Mouse (Mus musculus): Measurements from ENCODE around the gene Eif2d. TPM values are rescaled to one million over a fixed set of nuclear protein-coding genes. Genes with fewer than 3 reads are reported as not detected.

Gene Eif2d
- 10 to 100 TPM; 25.3 to 27.2 TPM for total RNA-seq (2021)
- long read RNA-seq, experiment 1, transcript Eif2d-202 (15 exons, 2,009 nt), result major isoform, 27 of 31 reads
- long read RNA-seq, experiment 1, partial matches to known transcripts, result 1 of 31 reads
- long read RNA-seq, experiment 1, other reads (novel, unspliced or antisense), result 3 of 31 reads
- long read RNA-seq, experiment 2, transcript Eif2d-202 (15 exons, 2,009 nt), result major isoform, 41 of 52 reads
- long read RNA-seq, experiment 2, partial matches to known transcripts, result 2 of 52 reads
- long read RNA-seq, experiment 2, other reads (novel, unspliced or antisense), result 8 of 52 reads

DNA sequence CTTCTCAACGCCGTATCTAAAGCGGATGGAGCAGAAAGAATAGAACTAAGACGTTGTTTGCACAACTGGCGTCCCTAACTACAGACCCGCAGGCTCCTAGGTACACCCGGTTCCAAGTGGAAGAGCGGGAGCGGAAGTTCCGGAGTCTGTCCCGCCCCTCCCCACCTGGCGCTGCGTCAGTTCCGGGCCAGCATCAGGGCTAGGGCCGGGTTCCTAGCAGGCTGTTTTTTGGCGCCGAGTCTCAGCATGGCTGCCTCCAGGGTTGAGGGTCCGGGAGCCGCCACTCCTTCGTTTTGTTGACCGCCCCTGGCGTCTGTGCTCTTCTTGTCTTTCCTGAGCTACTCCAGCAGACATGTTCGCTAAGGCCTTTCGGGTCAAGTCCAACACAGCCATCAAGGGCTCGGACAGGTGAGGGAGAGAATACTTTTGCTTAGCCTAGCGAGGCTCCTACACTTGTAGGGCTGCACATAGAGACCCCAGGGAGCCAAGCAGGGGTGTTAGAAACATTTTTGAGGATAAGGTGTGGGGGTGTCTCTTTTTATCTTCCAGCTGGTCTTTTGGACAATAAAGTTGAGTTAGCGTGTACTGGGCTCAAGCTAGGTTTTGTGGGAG, at the start of gene Eif2d:
TSS of gene Eif2d (plus strand) at position 164 of the 612 bp plus-strand sequence.
- DNase-seq (ENCODE audit: low spot score in 2 of 2), result peak; percentile 70 to 85

DNA sequence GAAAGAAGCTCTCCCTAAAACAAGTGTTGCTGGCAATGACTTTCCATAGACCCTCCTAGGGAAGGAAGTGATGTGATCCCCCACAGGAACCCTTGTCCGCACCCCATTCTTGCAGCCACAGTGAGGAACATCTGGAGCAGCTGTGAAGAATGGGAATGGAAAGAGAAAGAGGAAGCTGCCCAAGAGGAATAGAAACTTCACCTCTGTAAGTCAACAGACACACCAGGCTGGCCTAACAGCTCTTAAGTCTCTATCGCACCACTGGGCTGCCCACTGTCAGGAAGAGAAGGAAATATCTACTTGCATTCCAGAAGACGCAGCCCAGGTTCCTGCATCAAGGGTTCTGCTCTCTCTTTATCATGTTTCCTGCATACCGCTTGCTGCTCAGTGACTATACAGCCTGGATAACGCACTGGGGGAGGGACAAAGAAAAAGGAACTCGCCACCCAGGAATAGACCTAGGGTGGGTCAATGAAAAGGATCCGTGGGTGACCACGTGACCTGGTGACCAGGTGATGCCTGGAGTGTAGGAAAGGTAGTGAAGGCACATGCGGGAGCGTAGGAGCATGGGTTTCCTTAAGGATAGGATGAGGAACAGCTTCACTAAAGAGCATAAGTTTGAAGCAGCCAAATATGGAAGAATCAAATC, 49.1 kb upstream of the Eif2d start:
- DNase-seq (ENCODE audit: low spot score in 2 of 2), result no peak

DNA sequence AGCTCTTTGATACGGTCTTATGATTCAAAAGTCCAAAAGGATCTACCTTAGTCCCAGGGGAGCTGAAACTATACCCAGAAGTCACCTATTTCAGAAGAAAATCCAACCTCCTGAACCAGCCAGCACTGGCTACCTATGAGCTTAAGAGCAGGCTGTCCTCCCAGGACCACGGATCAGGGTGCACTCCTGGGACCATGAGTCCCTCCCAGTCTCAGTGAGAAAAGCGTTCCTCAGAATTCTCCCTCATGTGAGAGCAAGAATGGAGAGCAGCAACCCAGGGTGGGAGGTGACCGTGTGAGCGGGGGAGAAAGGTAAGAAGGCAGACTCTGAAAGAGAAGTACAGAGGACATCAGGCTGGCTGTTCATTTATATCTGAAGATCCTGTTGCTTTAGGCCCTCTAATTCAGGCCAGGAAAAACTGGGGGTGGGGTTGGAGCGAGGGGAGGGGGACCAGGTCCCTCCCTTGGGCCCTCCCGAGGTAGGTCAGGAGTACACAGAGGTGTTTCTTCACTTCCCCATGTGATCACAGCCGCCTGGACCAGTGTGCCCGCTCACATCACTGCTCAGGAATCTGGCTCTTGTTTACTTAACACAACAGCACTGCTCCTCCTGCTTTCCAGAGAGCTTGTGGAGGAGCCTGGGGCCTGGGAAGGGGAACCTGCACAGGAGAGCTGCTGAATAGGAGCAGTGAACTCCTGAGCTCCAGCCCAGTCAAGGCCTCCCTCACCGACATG, 45.2 kb upstream of the Eif2d start:
- no peak for DNase-seq (ENCODE audit: low spot score in 2 of 2)

DNA sequence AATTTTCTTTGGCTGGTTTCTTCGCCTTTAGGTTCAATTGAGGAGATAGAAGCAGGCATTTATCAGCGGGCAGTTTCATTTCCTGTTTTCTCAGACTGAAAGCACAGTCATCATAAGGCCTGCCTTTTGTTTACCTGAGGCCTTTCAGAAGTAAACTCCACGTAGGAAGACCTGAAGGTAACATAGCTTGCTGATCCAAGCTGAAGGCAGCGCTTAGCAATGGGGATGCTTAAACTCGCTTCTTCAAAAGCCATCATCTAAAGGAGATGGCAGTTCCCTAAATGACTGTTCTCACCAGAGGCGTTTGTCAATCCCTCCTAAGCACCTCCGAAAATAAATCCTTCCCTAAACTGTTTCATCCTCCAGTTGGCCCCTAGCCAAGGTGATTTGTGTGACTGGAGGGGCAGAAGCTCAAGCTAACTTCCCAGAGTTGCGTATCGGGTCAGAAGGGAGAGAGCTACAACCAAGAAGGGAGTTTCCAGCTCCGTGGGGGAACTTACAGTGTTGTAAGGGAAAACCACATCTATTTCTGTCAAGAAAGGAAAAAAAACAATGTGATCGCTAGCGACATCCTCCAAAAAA, 42.4 kb upstream of the Eif2d start:
- peak in 1 of 2 experiments; percentile 36 for DNase-seq (ENCODE audit: low spot score in 2 of 2)

DNA sequence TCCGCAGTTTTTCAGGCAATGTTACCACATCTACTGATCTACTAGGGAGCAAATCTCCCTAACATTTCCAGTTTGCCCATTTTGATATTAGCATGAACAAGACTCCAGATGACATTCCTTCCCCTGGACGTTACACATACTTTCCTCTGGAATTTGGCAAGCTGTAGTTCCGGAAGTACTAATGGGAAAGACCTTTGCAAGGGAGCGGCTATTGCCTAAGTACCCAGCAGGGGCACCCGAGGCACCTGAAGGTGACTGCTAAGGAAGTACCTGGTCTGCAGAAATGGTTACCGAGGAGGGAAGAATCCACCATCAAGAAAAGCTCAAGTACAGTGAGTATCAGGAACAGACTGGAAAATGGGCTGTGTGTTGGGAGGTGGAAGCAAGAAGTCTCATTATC, 40.4 kb upstream of the Eif2d start:
- DNase-seq (ENCODE audit: low spot score in 2 of 2), result no peak

DNA sequence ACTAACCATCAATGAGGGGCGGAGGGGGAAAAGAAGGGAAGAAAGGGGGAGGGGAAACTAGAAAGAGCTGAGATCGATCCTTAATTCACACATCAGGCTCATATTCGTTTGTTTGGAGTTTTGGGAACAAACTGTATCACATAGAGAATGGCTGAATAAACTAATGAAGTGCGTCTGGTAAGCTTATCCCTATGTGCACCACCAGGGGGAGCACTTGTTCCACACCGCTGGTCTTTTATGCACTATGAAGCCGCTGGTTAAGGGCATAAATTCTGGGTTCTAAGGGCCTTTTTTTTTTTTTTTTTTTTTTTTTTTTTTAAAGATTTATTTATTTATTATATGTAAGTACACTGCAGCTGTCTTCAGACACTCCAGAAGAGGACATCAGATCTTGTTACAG, 37.0 kb upstream of the Eif2d start:
- DNase-seq (ENCODE audit: low spot score in 2 of 2), result peak; percentile 46 to 59

DNA sequence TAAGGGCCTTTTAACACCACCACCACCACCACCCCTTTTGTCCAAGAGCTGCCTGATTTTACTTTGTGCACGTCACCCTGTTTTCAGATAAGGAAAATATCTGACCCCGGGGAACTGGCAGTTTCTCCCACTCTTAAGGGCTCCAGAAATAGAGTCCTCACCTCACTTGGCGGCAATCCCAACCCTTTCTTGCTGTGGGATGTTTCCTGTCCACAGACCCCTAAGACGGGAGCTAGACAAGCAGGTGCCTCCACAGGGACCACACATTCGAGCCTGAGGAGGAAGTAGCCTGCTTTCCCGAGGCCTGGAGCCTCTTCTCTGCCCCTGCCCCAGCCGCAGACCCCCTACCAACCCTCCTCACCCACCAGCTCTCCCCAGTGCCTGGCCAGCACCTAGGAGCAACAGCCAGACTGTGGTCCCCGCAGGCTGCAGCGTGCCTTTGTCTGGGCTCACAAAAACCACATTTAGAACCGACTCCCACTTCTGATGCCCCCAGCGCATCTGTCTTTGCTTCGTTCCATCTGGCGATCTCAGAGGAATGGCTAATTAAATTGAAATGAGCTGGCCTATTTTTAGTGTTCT, 36.5 kb upstream of the Eif2d start:
- no peak for DNase-seq (ENCODE audit: low spot score in 2 of 2)

DNA sequence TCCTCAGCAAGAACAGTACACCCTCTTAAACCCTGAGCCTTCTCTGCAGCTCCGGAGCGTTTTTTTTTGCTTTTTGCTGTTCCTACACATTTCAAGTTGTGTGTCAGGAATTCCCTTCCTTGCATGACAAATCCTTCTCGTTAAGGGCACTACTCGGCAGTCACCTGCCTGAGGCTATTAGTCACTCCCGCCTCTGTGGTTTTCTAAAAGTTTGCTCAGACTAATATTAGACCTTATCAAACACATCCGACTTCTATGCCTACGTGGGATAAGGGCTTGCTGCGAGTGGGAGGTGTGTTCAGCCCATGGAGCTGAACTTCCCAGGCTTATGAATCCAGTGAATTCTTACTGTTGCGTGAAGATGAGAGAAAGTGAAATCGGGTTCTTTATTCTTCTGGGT, 34.5 kb upstream of the Eif2d start:
- DNase-seq (ENCODE audit: low spot score in 2 of 2), result no peak

DNA sequence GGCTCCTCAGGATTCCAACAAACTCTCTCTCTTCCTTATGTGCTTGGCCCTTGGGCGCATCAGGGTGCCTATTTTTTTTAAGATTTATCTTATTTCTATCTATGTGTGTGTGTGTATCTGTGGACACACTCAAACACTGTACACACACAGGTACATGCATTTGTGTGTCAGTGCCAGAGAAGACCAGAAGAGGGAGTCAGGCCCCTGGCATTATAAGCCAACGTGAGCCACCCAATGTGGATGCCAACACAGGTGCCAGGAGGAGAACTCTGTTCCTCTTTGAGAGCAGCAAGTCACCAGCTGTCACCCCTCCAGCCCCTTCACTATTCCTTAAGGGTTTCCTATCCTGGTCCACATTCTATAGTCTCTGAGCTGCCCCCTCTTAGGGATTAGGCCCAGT, 34.0 kb upstream of the Eif2d start:
- no peak for DNase-seq (ENCODE audit: low spot score in 2 of 2)

DNA sequence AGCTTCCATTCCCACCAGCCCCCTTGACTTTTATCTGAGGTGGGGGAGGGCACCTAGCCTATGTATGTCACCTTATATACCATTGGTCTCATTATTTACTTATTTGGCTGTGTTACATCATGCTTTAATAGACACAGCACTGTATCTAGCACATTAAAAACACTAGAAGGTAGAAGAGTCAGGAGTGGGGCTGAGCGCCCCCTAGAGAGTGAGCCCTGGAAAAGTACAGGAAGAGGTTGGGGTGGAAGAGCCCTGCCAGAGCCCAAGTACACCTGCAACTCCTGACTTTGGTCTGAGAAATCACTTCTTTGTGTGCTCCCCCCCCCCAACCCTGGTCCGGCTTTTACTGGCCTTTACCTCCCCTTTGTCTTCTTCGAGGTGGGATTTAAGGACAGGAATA, 31.0 kb upstream of the Eif2d start:
- no peak for DNase-seq (ENCODE audit: low spot score in 2 of 2)

DNA sequence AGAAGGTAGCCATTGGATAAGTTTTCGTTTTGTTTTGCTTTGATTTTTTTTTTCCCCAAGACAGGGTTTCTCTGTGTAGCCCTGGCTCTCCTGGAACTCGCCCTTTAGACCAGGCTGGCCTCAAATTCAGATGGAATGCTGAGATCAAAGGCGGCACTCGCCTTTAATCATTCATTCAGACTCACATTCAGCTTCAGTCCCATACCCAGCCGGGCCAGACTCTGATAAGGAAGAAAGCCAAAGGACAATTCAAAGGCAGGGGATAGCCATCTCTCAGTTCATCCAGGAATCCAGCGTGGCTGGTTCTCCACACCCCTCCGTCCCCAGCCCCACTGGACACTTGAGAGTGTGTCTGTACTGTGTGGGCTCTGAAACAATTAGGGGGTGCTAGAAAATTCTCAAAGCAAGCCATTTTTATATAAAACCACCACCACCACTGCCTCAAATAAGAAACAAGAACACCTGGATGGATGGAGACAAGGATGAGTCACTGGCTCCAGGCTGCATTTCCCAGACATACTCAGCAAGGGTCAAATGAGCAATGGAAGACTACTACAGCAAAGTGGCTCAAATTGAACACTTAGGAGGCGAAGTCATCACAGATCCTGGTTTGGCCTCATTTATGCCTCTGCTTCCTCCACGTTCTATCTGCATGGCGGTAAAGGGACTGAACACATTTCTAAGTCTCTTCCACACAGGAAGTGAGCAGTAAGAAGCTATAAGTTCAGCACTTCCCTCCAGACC, 29.3 kb upstream of the Eif2d start:
- DNase-seq (ENCODE audit: low spot score in 2 of 2), result no peak

DNA sequence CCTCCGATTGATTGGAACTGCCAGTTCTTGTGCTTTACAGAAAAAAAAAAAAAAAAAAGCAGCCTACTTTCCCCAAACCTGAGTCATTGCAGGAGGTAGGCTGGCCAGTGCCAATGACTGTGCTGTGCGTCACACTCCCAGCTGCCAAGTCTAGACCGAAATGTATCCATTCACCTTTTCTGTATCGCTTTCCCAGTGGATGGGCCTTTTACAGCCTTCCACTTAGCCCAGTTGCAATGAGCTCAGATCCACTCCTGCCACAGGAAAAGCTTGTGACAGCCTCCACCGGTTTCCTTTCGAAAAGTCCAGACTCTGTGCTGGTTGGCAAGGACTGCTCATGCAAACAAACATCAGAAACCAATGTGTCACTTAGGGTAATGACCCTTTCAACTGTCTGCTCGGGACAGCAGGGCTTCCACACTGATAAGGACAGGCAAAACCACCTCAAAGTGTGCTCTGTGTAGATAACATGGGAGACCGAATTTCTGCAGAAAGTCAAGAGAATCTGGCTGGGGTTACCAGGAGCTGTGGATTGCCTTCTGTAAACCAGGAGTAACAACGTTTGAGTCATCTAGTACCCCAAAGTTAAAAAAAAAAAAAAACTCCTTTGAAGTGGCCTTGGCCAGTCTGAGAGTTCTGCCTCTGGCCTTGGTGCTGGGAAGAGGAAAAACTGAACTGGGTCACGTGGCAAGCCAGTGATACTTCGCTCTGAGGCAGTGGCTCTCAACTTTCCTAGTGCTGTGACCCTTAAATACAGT, 26.8 kb upstream of the Eif2d start:
- no peak for DNase-seq (ENCODE audit: low spot score in 2 of 2)

DNA sequence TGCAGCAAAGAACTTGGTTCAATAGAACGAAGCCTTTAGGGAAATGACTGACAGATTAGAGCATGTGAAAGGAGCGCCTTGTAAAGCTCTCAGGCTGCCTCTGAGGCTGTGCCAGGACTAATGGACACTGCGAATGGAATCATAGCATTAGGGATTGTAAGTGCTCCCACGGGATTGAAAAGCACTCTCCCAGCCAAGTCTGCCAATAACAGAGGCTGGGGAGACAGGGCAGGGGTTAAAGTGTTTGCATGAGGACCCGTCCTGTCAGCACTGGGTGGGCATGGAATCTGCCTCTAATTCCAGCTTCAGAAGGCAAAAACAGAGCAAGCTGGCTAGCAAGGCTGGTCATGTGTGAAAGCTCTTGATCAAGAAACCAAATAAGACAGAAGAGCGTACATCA, 18.8 kb upstream of the Eif2d start:
- DNase-seq (ENCODE audit: low spot score in 2 of 2), result no peak

DNA sequence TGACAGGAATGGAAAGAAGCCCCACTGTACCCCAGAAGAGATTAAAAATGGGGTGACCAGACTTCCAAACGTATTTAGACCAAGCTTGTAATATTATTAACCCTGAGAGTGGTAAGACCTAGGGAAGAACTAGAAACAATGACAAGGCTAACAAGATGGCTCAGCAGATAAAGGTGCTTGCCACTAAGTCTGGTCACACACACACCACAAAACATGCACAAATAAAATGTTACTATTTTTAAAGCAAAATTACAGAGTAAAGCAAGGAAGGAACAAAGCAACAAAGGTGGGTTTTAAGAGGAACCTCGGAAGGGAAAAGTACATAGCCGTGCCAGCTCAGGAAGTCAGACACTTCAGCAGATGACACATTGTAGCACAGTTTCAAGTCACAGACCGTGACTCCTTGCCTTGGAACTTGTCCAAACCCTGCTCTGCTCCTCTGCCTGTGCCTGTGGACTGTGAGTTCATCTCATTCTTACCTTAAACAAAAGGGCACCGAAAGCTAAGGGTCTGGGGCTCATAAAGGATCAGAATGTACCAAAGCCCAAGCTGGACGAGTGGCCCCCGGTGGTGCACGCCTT, 17.9 kb upstream of the Eif2d start:
- DNase-seq (ENCODE audit: low spot score in 2 of 2), result no peak

DNA sequence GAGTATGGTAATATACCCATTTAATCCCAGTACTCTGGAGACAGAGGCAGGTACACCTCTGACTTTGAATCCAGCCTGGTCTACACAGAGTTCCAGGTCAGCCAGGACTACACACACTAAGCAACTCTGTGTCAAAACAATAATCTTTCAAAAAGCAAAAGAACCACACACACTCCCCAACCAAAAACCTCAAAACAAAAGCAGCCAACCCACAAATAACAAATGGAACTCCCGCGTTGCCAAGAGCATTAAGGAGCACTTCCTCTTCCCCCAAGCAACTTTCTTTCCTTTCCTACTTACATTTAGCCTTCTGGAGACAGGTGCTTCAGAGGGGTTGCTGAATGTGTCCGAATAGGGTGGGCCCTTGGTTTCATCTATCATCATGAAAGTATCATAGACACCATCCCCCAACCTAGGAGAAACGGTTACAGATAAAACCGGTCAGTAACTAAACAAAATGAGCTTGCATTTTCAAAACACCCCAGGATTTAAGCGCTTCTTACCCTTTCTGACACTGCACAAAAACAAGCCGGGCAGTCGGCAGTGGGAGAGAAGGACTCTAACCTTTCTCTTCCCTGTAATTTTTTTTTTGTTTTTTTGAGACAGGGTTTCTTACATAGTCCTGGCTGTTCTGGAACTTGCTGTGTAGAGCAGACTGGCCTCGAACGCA, 16.9 kb upstream of the Eif2d start:
- no peak for DNase-seq (ENCODE audit: low spot score in 2 of 2)

DNA sequence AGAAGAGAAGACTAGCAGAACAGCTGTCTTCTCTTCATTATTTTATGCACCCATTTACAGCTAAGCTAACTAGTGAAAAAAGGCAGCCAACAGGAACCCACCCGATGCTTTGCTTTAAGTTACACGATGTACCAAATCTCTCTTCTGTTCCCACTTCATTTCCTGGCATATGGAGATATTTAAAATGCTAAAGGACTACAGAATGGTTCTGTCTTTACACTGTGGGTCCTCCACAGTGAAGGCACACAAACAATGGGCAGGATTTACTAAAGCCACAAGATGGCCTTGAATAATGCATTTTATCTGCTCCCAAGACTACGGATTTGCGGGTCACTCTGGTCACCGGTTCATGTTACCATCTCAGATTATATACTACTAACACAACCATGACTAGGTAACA, 15.9 kb upstream of the Eif2d start:
- no peak for DNase-seq (ENCODE audit: low spot score in 2 of 2)

DNA sequence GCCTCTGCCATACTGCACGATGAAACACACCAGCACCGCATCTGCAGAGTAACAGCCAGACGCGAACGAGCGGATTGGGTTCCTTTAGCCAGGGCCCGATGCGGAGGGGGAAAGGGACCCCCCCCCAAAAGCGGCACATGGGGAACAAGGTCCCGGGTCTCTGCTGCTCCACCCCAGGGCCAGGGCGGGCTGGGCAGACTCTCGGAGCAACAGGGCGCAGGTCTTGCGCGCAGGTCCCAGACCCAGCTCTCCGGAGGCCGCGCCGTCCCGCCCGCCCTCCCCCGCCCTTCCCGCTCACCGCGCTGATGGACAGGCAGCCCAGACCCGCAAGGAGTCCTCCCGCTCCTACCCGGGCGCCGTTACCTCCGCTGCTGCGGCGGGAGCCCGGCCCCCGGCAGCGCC, 15.3 kb upstream of the Eif2d start:
- DNase-seq (ENCODE audit: low spot score in 2 of 2), result no peak

DNA sequence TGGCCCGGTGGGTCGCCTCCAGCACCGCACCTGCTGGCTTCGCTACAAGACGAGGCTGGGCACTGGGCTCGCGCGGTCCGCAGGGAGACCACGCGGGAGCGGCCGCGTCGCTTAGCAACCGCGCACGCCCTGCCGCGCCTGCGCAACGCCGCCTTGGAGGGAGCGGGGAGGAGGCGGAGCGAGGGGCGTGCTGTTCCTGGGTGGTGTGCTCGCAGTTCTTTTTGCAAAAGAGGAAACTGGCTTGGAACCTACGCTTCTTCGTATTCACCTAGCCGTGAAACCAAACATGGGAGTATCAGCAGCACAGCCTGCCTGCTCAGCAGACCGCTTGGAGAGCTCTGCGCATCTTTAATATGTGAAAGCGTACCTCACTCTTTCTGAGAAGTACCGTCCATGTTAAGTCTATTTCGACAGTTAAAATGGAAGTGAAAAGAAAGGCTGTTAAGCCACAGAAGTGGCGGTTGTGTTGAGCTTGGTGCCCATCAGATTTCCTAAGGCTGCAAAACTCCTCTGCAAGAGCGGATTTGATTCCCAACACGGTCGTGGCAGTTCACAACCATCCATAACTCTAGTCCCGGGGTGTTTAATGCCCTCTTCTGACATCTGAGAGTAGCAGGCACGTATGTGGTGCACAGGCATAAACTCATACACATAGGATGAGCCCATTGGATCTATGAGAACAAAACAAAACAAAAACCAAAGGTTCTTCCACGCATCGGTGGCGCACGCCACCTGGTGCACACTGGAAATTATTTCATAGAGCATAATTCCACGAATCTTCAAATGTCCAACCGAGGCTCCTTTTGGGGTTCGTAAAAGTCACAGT, 14.6 kb upstream of the Eif2d start, which contains the start of gene Dyrk3:
TSS of gene Dyrk3 (minus strand) at position 150 of the 826 bp plus-strand sequence.
- DNase-seq (ENCODE audit: low spot score in 2 of 2), result peak; percentile 75 to 87
